Mouse (Mus musculus) adrenal gland, adult 2 months (tissue): Measurements from ENCODE around the gene Scn10a. TPM values are rescaled to one million over a fixed set of nuclear protein-coding genes. Genes with fewer than 3 reads are reported as not detected.

Experiments
- DNase-seq: peaks from one replicate; pipeline ENCODE4 v3.0.0; 2021
- polyA plus RNA-seq: library from polyadenylated mRNA; depleted of rRNA; stranded (reverse); fragments of >200 nt; gene quantifications from 2 replicates; pipeline ENCODE4 v1.2.3, GENCODE M21; 2012; rRNA removed
- total RNA-seq, 2 experiments: library from RNA; stranded (reverse); gene quantifications; 2 replicates each; pipeline ENCODE4 v1.2.3; 2021

Scn10a gene
- total and polyA plus RNA-seq, 3 experiments: not detected

GRCm38 (mm10) chr9:119574366-119574765 lies 144.8 kb downstream of the Scn10a start:
- no peak for DNase-seq

- DNase-seq: no peak
Measured at GRCm38 (mm10) chr9:119573009-119573408, 146.1 kb downstream of the Scn10a start.

- DNase-seq: no peak
Measured at GRCm38 (mm10) chr9:119571411-119571888, 147.7 kb downstream of the Scn10a start.

- no peak for DNase-seq
Measured at GRCm38 (mm10) chr9:119570652-119571051, 148.5 kb downstream of the Scn10a start.

GRCm38 (mm10) chr9:119568732-119569131 lies 150.4 kb downstream of the Scn10a start:
- no peak for DNase-seq

GRCm38 (mm10) chr9:119567800-119568199 lies 151.3 kb downstream of the Scn10a start:
- no peak for DNase-seq

GRCm38 (mm10) chr9:119566214-119566613 lies 152.9 kb downstream of the Scn10a start:
- DNase-seq: no peak

GRCm38 (mm10) chr9:119564803-119565202 lies 154.3 kb downstream of the Scn10a start:
- DNase-seq: no peak

- DNase-seq: no peak
Measured at GRCm38 (mm10) chr9:119563617-119564016, 155.5 kb downstream of the Scn10a start.

- DNase-seq: no peak
Measured at GRCm38 (mm10) chr9:119562256-119562655, 156.9 kb downstream of the Scn10a start.

- peak; percentile 6 for DNase-seq
Measured at GRCm38 (mm10) chr9:119561746-119562145, 157.4 kb downstream of the Scn10a start.

GRCm38 (mm10) chr9:119559537-119560276 lies 159.4 kb downstream of the Scn10a start:
- no peak for DNase-seq

Other genes starting within 250 kb of the Scn10a start
- gene Scn5a, start 140.3 kb downstream of the Scn10a start, total RNA-seq: under 1 TPM; 0.06 to 0.10 TPM
- gene Scn5a, start 140.3 kb downstream of the Scn10a start, polyA plus RNA-seq: 0.19 and 0.63 TPM in 2 replicates
- not detected for gene Scn11a, start 106.1 kb upstream of the Scn10a start, total RNA-seq
- not detected in 2 replicates for gene Scn11a, start 106.1 kb upstream of the Scn10a start, polyA plus RNA-seq
- gene Wdr48, start 175.6 kb upstream of the Scn10a start, total RNA-seq: 10 to 100 TPM; 48.1 to 50.7 TPM
- 26.6 and 30.7 TPM in 2 replicates for gene Wdr48, start 175.6 kb upstream of the Scn10a start, polyA plus RNA-seq
- gene Gorasp1, start 218.2 kb upstream of the Scn10a start, total RNA-seq: 10 to 100 TPM; 15.1 to 31.9 TPM
- 26.6 and 30.5 TPM in 2 replicates for gene Gorasp1, start 218.2 kb upstream of the Scn10a start, polyA plus RNA-seq
- under 1 TPM in 1 of 2 experiments, not detected in 1; 0.17 TPM for gene Ttc21a, start 218.3 kb upstream of the Scn10a start, total RNA-seq
- 0.04 TPM in 2 replicates for gene Ttc21a, start 218.3 kb upstream of the Scn10a start, polyA plus RNA-seq